9 mouse cellular contexts compared by ENCODE assay signal in genomic region chr14:123659921-123660385, GRCm38 (mm10). TPM values are rescaled to one million over a fixed set of nuclear protein-coding genes. Genes with fewer than 3 reads are reported as not detected.
DNase-seq lines count a peak whose midpoint lies in the region; ATAC-seq and TF ChIP-seq lines count a peak whose summit lies in the region.
"Had no signal": no experiment of that assay in that cellular context is flagged by ENCODE, and none has a peak within 500 bp of the region (broad histone marks: within the 10 kb centered on the region; RNA-seq: fewer than 3 reads in every experiment).

Itgbl1 (plus strand) TSS chr14:123659971.

- H3K4me1 ChIP-seq in embryonic fibroblast, embryonic 13.5 days (ENCODE audit: control insufficient read depth, insufficient read depth, low read length), result peaks cover 7% of the 10 kb centered on the region
- peaks cover 7 to 12% of the 10 kb centered on the region in 2 experiments for H3K4me1 ChIP-seq in heart, embryonic 14.5 days (ENCODE audit: control insufficient read depth in 2 of 2, insufficient read depth in 2 of 2, low read length in 2 of 2)

- H3K36me3 ChIP-seq in heart, embryonic 14.5 days (ENCODE audit: control insufficient read depth, insufficient read depth, low read length), result no peaks in the 10 kb centered on the region

- H3K4me2 ChIP-seq in heart, embryonic 14.5 days (ENCODE audit: low read length), result peak within 1 kb of the TSS; percentile 52; the same call in 1 of the 2 replicates

- H3K4me3 ChIP-seq in embryonic fibroblast, embryonic 13.5 days (ENCODE audit: insufficient read depth, low read length), result peak within 1 kb of the TSS; percentile 5; the same call in 1 of the 2 replicates
- no peak within 1 kb of the TSS for H3K4me3 ChIP-seq in heart, embryonic 14.5 days (ENCODE audit: control insufficient read depth in 1 of 2, insufficient read depth in 1 of 2, low read depth in 1 of 2, low read length in 2 of 2)
- H3K4me3 ChIP-seq: erythroblast, embryonic 14.5 days had no signal

- H3K27ac ChIP-seq in embryonic fibroblast, embryonic 13.5 days (ENCODE audit: insufficient read depth, low read length), result peak within 1 kb of the TSS; percentile 15
- 0 out of 4 replicates have a peak within 1 kb of the TSS, but pooled peaks have one; percentile 33 for H3K27ac ChIP-seq in heart, embryonic 14.5 days (replicated peaks in 1 of 2; ENCODE audit: control insufficient read depth in 1 of 2, insufficient read depth in 1 of 2, low read depth in 2 of 2, low read length in 2 of 2)

- no peaks in the 10 kb centered on the region for H3K27me3 ChIP-seq in heart, embryonic 14.5 days (ENCODE audit: control insufficient read depth, insufficient read depth, low read length)

- no peaks in the 10 kb centered on the region for H3K9me3 ChIP-seq in heart, embryonic 14.5 days (ENCODE audit: control insufficient read depth, low read length)

- no peak; the same call in 1 of the 2 replicates for TF ChIP-seq POLR2A in embryonic fibroblast, embryonic 13.5 days (IDR thresholded peaks at IDR 0.05; ENCODE audit: low read depth, low read length)

- TF ChIP-seq CTCF in embryonic fibroblast, embryonic 13.5 days (IDR thresholded peaks at IDR 0.05; ENCODE audit: borderline replicate concordance, insufficient read depth, low read length), result no peak

- H3K9ac ChIP-seq in heart, embryonic 14.5 days (ENCODE audit: low read length), result no peak within 1 kb of the TSS

- DNase-seq in gastrocnemius, adult 18-20 months (ENCODE audit: low spot score), result peak; percentile 11
- no peak for DNase-seq in gastrocnemius, postnatal 4 days (ENCODE audit: low spot score in 2 of 2)
- peak; percentile 5 to 54 for DNase-seq in left cerebral cortex, adult 8-10 months (ENCODE audit: low spot score in 2 of 2)
- peak; percentile 43 for DNase-seq in skeletal muscle tissue, adult 2 months (ENCODE audit: low read depth, low spot score)
- no peak for DNase-seq in kidney, postnatal 36 days

- WGBS in heart, embryonic 14.5 days, result 27% methylated on average over 7 of the region's 7 CpGs

- ATAC-seq in heart, embryonic 14.5 days (ENCODE audit: insufficient number of reproducible peaks, insufficient read depth, low FRiP score, low read depth), result no peak
- ATAC-seq in megakaryocyte-erythroid progenitor cell, adult 5-6 weeks (replicated peaks; ENCODE audit: low FRiP score, low TSS enrichment, poor library complexity, severe bottlenecking), result no peak

RNA-seq across cellular contexts. Expression of gene Itgbl1, which starts in this region (rescaled TPM):
- 1 to 10 TPM; 2.8 to 6.1 TPM for total RNA-seq in gastrocnemius, adult 18-20 months (2021)
- total RNA-seq in gastrocnemius, postnatal 4 days (2021), result 1 to 10 TPM; 3.1 to 5.6 TPM
- 18.7 and 39.7 TPM in 2 replicates for polyA plus RNA-seq in embryonic fibroblast, embryonic 13.5 days (2011; ENCODE audit: insufficient read length, low read depth, missing spikeins)
- polyA plus RNA-seq in heart, embryonic 14.5 days (2014; fragmentation: Nextera tagmentation; extraction: Ambion mirVana), result 1.1 and 1.4 TPM in 2 replicates
- 1 to 10 TPM in 3 of 4 experiments, under 1 TPM in 1; 0.91 to 1.5 (median 1.3) TPM for total RNA-seq in left cerebral cortex, adult 8-10 months (2022)
- not detected in 2 replicates for total RNA-seq in megakaryocyte-erythroid progenitor cell, adult 5-6 weeks (2014; fragmentation: Nextera tagmentation)
- total RNA-seq in megakaryocyte-erythroid progenitor cell, adult 5-6 weeks (2017), result not detected in 2 replicates
- polyA plus RNA-seq: erythroblast, embryonic 14.5 days had no signal

Comparison
In these comparisons a context has a peak if more than half of its experiments do, and no peak if none do; other contexts are left out.
1. DNase-seq: peak in gastrocnemius, adult 18-20 months (single experiment), left cerebral cortex, adult 8-10 months (2 of 2) and skeletal muscle tissue, adult 2 months (single experiment); none in gastrocnemius, postnatal 4 days (0 of 2) and kidney, postnatal 36 days (0 of 2).